Mouse (Mus musculus): ENCODE measurements around the gene Pitpnm2.

- TF ChIP-seq CTCF (IDR thresholded peaks at IDR 0.05; ENCODE audit: insufficient read depth, low read depth, low read length) (no peak), POLR2A (IDR thresholded peaks at IDR 0.05; ENCODE audit: insufficient read depth, low read depth, low read length) (no peak)
These were observed 1.5 kb downstream of the Pitpnm2 start for GRCm38 (mm10) chr5:124247986-124248626.
